Mouse (Mus musculus) neural tube, embryonic 11.5 days (tissue): ENCODE results near the gene Fabp7. TPM values are rescaled to one million over a fixed set of nuclear protein-coding genes. Genes with fewer than 3 reads are reported as not detected.

Experiments used
- ATAC-seq: fragments of 200-750 bp; cut with Nextera tagmentation; 2 replicates; pipeline ENCODE4 v1.8.0; 2017; ENCODE audit warnings: moderate number of reproducible peaks, mild to moderate bottlenecking, moderate TSS enrichment, moderate library complexity; ENCODE audit not compliant: insufficient read depth, low FRiP score, low TSS enrichment
- DNase-seq: peaks from one replicate; pipeline ENCODE4 v3.0.0-alpha.2; 2015; ENCODE audit warnings: low spot score
- H3K27ac ChIP-seq: fragments of 300-500 bp; sonication (generic); 2 replicates; pipeline ENCODE4 v1.5.1; 2014; ENCODE audit warnings: low read depth, mild to moderate bottlenecking, low read length
- H3K27me3 ChIP-seq: fragments of 300-500 bp; sonication (generic); 2 replicates; pipeline ENCODE4 v1.6.1; 2014; ENCODE audit warnings: mild to moderate bottlenecking, low read length, mixed read lengths; ENCODE audit not compliant: control insufficient read depth, insufficient read depth
- H3K36me3 ChIP-seq: fragments of 300-500 bp; sonication (generic); 2 replicates; pipeline ENCODE4 v1.6.1; 2014; ENCODE audit warnings: mild to moderate bottlenecking, low read length, moderate library complexity, mixed read lengths; ENCODE audit not compliant: control insufficient read depth, insufficient read depth
- H3K4me1 ChIP-seq: fragments of 300-500 bp; sonication (generic); 2 replicates; pipeline ENCODE4 v1.6.1; 2014; ENCODE audit warnings: low read length, mixed read lengths; ENCODE audit not compliant: control insufficient read depth, insufficient read depth
- H3K4me2 ChIP-seq: fragments of 300-500 bp; sonication (generic); 2 replicates; pipeline ENCODE4 v1.6.1; 2014; ENCODE audit warnings: low read depth, mild to moderate bottlenecking, moderate library complexity
- H3K4me3 ChIP-seq: fragments of 300-500 bp; sonication (generic); 2 replicates; pipeline ENCODE4 v1.5.1; 2014; ENCODE audit warnings: low read depth, low read length
- H3K9ac ChIP-seq: fragments of 300-500 bp; sonication (generic); 2 replicates; pipeline ENCODE4 v1.6.1; 2014; ENCODE audit warnings: mild to moderate bottlenecking, low read length
- H3K9me3 ChIP-seq: fragments of 300-500 bp; sonication (generic); 2 replicates; pipeline ENCODE4 v1.6.1; 2016; ENCODE audit warnings: low read length; ENCODE audit not compliant: control insufficient read depth
- WGBS: fragments of 180-500 bp; shearing (Covaris S2); extraction: QIAGEN DNeasy Blood & Tissue Kit; methylation state at CpG from one replicate; pipeline ENCODE4 v1.1.7; 2014; 5-methylcytosine and 5-hydroxymethylcytosine counted together
- polyA plus RNA-seq: library from polyadenylated mRNA; unstranded; fragments of >200 nt; fragmentation: Nextera tagmentation; extraction: Ambion mirVana; gene quantifications from 2 replicates; pipeline ENCODE4 v1.2.1, GENCODE M21; 2014

Gene Fabp7
- polyA plus RNA-seq, 1 experiment from 2014 or later, result 940 TPM

DNA sequence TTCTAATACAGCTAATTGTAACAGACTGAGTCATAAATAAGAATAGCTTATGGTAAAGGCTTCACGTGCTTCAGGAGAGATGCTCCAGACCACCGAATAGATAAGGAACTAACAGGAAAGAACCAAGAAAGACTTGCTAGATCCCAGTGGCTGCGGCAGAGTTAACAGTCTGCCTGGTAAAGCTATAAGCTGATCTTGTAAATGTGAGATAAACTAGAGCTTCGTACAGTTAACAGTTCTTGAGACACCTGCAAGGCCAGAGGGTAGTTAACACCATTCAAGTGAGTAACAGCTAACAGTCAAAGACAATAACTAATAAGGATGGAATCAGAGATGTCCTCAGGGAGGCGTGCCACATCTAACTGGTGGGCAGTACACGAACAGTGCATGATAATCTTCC lies 31.2 kb downstream of the Fabp7 start:
- Histone ChIP-seq H3K4me1 (no peaks in the 10 kb centered on the region), H3K27ac (no peak overlapping the region), H3K27me3 (no peaks in the 10 kb centered on the region), H3K4me2 (no peak overlapping the region), H3K9ac (no peak overlapping the region), H3K9me3 (no peaks in the 10 kb centered on the region), H3K36me3 (no peaks in the 10 kb centered on the region), H3K4me3 (no peak overlapping the region)
- ATAC-seq (no peak), DNase-seq (no peak)
- WGBS, result 91% methylated on average over 6 of the region's 6 CpGs

DNA sequence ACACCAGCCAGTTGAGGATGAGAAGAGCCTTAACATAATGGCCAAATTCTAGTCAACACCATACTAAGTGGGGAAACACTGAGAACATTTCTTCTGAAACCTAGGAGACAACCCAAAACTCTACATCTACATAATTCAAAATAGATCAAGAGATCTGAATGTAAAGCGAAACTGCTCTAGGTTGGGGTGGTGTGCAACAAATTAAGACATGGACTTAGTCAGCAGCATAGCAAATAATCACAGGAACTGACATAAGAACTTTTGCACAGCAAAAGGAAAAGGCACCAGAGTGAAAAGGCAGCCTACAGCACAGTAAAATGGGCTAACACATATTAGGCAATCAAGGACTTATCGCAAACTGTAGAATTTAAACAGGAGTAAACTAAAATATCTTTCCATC lies 34.5 kb downstream of the Fabp7 start:
- ATAC-seq, result no peak
- Histone ChIP-seq H3K4me3 (no peak overlapping the region), H3K27me3 (no peaks in the 10 kb centered on the region), H3K36me3 (no peaks in the 10 kb centered on the region), H3K9ac (no peak overlapping the region), H3K9me3 (no peaks in the 10 kb centered on the region), H3K4me2 (no peak overlapping the region), H3K4me1 (no peaks in the 10 kb centered on the region), H3K27ac (no peak overlapping the region)
- no peak for DNase-seq
- 92% methylated on average over 2 of the region's 2 CpGs for WGBS

DNA sequence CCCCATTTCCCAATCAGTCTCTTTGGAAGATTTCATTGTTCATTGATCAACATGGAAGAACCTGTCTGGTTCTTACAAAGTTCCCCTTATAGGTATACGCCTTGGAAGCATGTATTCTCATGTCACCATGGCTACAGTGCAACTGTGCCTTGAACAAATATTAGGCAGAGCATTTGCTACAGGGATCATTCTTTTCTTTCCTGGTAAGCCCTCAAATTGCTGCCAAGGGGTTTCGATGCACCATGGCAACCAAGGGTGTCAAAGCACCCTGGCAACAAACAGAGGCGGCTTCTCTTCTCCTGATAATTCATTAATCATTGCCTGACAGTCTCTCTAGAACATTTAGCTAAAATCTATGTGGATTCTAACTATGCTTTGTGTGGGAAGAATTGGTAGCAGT lies 37.8 kb downstream of the Fabp7 start:
- Histone ChIP-seq H3K4me3 (no peak overlapping the region), H3K27ac (no peak overlapping the region), H3K27me3 (no peaks in the 10 kb centered on the region), H3K9me3 (no peaks in the 10 kb centered on the region), H3K9ac (no peak overlapping the region), H3K4me2 (no peak overlapping the region), H3K36me3 (no peaks in the 10 kb centered on the region), H3K4me1 (no peaks in the 10 kb centered on the region)
- ATAC-seq, result peak; percentile 93
- DNase-seq, result peak; percentile 83
- WGBS, result 17% methylated on average over 3 of the region's 3 CpGs

DNA sequence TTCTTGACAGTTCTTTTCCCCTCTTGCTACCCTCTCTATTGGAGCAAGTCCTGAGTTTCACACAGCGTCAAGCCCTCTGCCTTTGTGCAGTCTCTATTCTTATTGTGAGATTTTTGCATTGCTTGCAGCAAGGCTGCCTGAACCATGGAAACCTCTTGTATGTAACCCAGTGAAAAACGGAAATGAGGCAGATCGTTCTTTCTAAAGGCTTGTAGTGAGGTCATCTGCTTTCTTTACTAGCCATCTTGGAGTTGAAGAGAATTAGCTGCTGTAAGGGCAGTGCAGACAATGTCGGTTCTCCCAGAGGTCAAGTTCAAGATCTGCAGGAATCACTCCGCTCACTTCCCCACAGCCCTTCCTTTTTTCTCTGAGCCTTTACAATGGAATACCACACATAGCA lies 44.0 kb downstream of the Fabp7 start:
- Histone ChIP-seq H3K4me2 (no peak overlapping the region), H3K27me3 (no peaks in the 10 kb centered on the region), H3K36me3 (no peaks in the 10 kb centered on the region), H3K9ac (no peak overlapping the region), H3K27ac (no peak overlapping the region), H3K4me3 (no peak overlapping the region), H3K9me3 (no peaks in the 10 kb centered on the region), H3K4me1 (no peaks in the 10 kb centered on the region)
- 40% methylated on average over 5 of the region's 5 CpGs for WGBS
- ATAC-seq (peak; percentile 85), DNase-seq (peak; percentile 38)

DNA sequence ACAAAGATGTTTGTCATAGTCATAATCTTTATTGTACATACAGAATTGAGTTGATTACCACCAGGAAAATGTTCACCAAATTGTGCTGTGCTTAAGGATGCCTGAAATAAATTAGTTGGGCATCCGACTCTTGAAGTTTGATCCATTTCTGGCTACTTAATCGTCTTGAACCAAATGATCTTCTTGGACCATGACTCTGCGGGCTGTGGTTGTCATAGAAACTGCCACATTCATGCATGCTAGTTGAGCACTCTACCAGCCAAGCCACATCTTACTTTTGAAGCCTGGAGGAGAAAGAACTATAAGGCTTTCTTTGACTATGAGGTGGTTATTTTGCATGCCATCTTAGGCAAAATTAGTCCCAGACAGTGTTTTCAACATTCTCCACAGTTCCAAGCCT lies 44.9 kb downstream of the Fabp7 start:
- no peaks in the 10 kb centered on the region for H3K4me1 ChIP-seq
- ATAC-seq (no peak), DNase-seq (no peak)
- no peaks in the 10 kb centered on the region for H3K27me3 ChIP-seq
- no peak overlapping the region for H3K4me2 ChIP-seq
- 78% methylated on average over 3 of the region's 3 CpGs for WGBS
- no peaks in the 10 kb centered on the region for H3K9me3 ChIP-seq
- no peaks in the 10 kb centered on the region for H3K36me3 ChIP-seq
- no peak overlapping the region for H3K4me3 ChIP-seq
- H3K9ac ChIP-seq, result no peak overlapping the region
- H3K27ac ChIP-seq, result no peak overlapping the region

DNA sequence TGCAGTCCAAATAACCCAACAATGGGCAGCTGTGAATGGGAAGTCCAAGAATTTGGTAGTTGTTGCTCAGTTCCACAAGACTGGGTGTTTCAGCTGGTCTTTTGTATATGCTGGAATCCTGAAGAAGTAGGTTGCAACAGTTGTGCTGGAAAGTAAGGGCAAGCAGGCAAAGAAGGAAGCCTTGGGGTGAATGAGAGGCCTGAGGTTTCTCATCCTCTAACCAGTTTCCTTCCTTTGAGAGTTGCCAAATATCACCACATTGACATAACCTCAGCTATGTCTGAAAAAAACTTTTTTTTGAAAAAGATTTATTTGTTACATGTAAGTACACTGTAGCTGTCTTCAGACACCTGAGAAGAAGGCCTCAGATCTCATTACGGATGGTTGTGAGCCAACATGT lies 50.4 kb downstream of the Fabp7 start:
- Histone ChIP-seq H3K9ac (no peak overlapping the region), H3K4me1 (no peaks in the 10 kb centered on the region), H3K27ac (no peak overlapping the region), H3K4me2 (no peak overlapping the region), H3K36me3 (no peaks in the 10 kb centered on the region), H3K4me3 (no peak overlapping the region), H3K27me3 (no peaks in the 10 kb centered on the region), H3K9me3 (no peaks in the 10 kb centered on the region)
- no peak for DNase-seq
- 97% methylated on average over 1 of the region's 1 CpGs for WGBS
- no peak for ATAC-seq

DNA sequence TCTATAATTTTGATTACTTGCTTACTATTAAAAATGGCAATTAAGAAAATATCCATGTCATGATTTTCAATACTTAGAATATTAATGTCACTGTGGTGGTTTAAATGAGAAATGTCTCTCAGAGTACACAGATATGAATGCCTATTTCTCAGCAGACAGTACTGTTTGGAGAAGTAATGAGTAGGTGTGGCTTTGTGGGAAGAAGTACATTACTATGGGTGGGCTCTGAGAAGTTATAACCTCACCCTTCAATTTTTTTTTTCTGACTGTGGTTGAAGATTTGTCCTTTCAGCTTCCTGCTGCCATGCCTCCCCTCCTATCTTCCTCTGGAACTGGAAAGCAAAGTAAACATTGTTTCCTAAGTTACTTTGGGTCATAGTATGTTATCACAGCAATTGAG lies 51.3 kb downstream of the Fabp7 start:
- Histone ChIP-seq H3K9ac (no peak overlapping the region), H3K27ac (no peak overlapping the region), H3K9me3 (no peaks in the 10 kb centered on the region), H3K36me3 (no peaks in the 10 kb centered on the region), H3K27me3 (no peaks in the 10 kb centered on the region), H3K4me1 (no peaks in the 10 kb centered on the region), H3K4me2 (no peak overlapping the region), H3K4me3 (no peak overlapping the region)
- ATAC-seq, result no peak
- no peak for DNase-seq

Other genes starting within 250 kb of the Fabp7 start
- 1.1 and 1.8 TPM in 2 replicates for gene Pkib, start 152.9 kb upstream of the Fabp7 start, polyA plus RNA-seq
- gene Smpdl3a, start 9.5 kb downstream of the Fabp7 start, polyA plus RNA-seq, result 14.0 and 14.3 TPM in 2 replicates